Mouse (Mus musculus) ES-Bruce4 (cell line): ENCODE results near the gene Slamf1. TPM values are rescaled to one million over a fixed set of nuclear protein-coding genes. Genes with fewer than 3 reads are reported as not detected.

Source experiments
- H3K27ac ChIP-seq: 2 replicates; pipeline ENCODE4 v1.5.1; 2012; ENCODE audit warnings: low read length, inconsistent platforms; ENCODE audit not compliant: insufficient read depth
- H3K27me3 ChIP-seq: 2 replicates; pipeline ENCODE4 v1.6.1; 2012; ENCODE audit warnings: mild to moderate bottlenecking, low read length, inconsistent platforms; ENCODE audit not compliant: control insufficient read depth, poor library complexity, insufficient read depth, severe bottlenecking
- H3K36me3 ChIP-seq: 2 replicates; pipeline ENCODE4 v1.6.1; 2012; ENCODE audit warnings: inconsistent platforms, mild to moderate bottlenecking, low read length, moderate library complexity; ENCODE audit not compliant: control insufficient read depth, poor library complexity, insufficient read depth, severe bottlenecking
- H3K4me1 ChIP-seq: one replicate; pipeline ENCODE4 v1.8.1; 2011; ENCODE audit warnings: low read length; ENCODE audit not compliant: control insufficient read depth, insufficient read depth
- H3K4me3 ChIP-seq: 2 replicates; pipeline ENCODE4 v1.5.1; 2011; ENCODE audit warnings: low read depth, mild to moderate bottlenecking, low read length
- H3K9ac ChIP-seq: 2 replicates; pipeline ENCODE4 v1.6.1; 2012; ENCODE audit warnings: low read depth, mild to moderate bottlenecking, inconsistent platforms; ENCODE audit not compliant: poor library complexity, severe bottlenecking
- H3K9me3 ChIP-seq: replicated peaks from 2 replicates; pipeline ENCODE4 v1.6.1; 2012; ENCODE audit warnings: mild to moderate bottlenecking, low read length, inconsistent platforms; ENCODE audit not compliant: control insufficient read depth, poor library complexity, insufficient read depth, severe bottlenecking
- CTCF ChIP-seq: IDR thresholded peaks from one replicate; pipeline ENCODE4 v1.8.1; 2011; ENCODE audit warnings: low read depth, low read length
- EP300 ChIP-seq: IDR thresholded peaks from 2 replicates; pipeline ENCODE4 v1.6.1; 2011; ENCODE audit warnings: low read depth, low read length; ENCODE audit not compliant: insufficient read depth
- POLR2A ChIP-seq: IDR thresholded peaks from one replicate; pipeline ENCODE4 v1.8.1; 2011; ENCODE audit warnings: low read length; ENCODE audit not compliant: insufficient read depth
- polyA plus RNA-seq: library from polyadenylated mRNA; stranded (reverse); fragments of >200 nt; gene quantifications from 2 replicates; pipeline ENCODE4 v1.2.4, GENCODE M21; 2011; ENCODE audit warnings: low read depth; ENCODE audit not compliant: missing spikeins, insufficient read depth, insufficient read length

The Slamf1 gene
- polyA plus RNA-seq, 1 experiment: not detected

DNA sequence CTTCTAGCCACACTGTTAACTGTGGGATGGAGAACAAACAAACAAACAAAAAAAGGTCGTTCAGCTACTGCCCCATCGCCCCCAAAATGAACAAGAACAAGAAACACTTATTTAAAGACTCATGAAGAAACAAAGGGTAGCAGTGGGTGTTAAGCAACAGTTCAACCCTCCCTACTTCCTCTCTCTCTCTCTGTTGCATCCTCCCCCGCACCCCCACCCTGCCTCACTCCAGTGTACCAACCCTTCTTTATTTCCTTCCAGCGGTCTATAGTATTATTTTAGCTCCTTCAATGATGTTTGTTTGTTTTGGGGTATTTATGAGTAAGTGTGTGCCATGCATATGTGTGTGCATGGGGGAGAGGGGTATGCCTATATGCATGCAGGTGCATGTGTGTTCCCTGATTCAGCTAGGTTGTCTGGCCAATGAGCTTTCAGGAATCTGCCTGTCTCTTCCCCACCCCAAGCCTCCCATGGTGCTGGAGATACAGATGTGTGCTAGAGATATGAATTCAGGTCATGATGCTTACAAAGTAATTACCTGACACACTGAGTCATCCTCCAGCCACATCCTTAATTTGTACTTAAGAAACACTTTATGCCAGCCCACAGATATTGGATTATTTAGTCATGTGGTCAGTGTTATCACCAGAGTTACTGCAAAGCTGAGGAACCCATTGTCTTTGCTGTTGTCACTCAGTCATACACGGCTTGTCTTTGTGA, 78.3 kb downstream of the Slamf1 start:
- Histone ChIP-seq H3K4me1 (no peaks in the 10 kb centered on the region), H3K27me3 (no peaks in the 10 kb centered on the region), H3K9ac (no peak overlapping the region), H3K9me3 (no peaks in the 10 kb centered on the region), H3K36me3 (no peaks in the 10 kb centered on the region), H3K27ac (no peak overlapping the region), H3K4me3 (no peak overlapping the region)
- TF ChIP-seq CTCF: no peak
- TF ChIP-seq POLR2A: no peak
- no peak for TF ChIP-seq EP300

DNA sequence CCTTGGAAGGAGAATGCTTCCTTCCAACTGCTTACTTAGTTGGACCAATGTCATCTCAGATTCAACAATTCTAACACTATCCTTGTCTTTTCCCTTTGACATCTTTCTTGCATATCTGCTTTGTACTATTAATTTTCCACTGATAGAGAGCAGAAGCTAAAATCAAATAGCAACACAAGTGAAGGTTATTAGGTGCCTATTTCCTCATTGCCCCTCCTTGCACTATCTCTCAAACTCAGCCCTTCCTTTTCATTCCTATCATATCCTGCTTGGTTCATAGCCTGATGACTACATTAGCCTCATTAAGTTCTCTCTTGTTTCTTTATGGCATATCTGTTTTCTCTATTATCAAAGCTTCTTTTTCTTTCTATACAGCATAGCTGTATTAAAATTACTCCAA, 81.3 kb downstream of the Slamf1 start:
- H3K4me1 ChIP-seq: no peaks in the 10 kb centered on the region
- no peak overlapping the region for H3K9ac ChIP-seq
- H3K36me3 ChIP-seq: no peaks in the 10 kb centered on the region
- H3K9me3 ChIP-seq: no peaks in the 10 kb centered on the region
- H3K4me3 ChIP-seq: no peak overlapping the region
- H3K27me3 ChIP-seq: no peaks in the 10 kb centered on the region
- TF ChIP-seq CTCF: no peak
- TF ChIP-seq EP300: no peak
- no peak for TF ChIP-seq POLR2A
- no peak overlapping the region for H3K27ac ChIP-seq

DNA sequence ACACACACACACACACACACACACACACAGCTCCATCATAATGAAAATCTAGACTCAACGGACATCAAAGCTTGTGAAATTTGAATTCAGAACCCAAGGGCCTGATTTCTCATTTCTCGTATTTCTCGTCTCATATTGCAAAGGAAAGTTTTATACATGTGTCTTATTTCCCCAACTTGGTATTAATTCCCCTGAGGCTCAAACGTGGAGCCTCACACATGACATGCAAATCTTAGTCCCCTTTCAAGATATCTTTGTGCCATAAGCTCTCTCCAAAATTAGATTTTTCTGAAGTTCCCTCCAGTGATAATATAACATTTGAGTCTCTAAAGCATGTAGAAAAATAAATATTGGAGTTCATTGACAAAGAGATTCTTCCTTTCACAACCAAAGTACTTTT, 81.8 kb downstream of the Slamf1 start:
- H3K4me1 ChIP-seq: no peaks in the 10 kb centered on the region
- no peak overlapping the region for H3K9ac ChIP-seq
- no peak overlapping the region for H3K4me3 ChIP-seq
- TF ChIP-seq EP300: no peak
- no peak for TF ChIP-seq CTCF
- TF ChIP-seq POLR2A: no peak
- H3K36me3 ChIP-seq: no peaks in the 10 kb centered on the region
- H3K9me3 ChIP-seq: no peaks in the 10 kb centered on the region
- H3K27ac ChIP-seq: no peak overlapping the region
- H3K27me3 ChIP-seq: no peaks in the 10 kb centered on the region

DNA sequence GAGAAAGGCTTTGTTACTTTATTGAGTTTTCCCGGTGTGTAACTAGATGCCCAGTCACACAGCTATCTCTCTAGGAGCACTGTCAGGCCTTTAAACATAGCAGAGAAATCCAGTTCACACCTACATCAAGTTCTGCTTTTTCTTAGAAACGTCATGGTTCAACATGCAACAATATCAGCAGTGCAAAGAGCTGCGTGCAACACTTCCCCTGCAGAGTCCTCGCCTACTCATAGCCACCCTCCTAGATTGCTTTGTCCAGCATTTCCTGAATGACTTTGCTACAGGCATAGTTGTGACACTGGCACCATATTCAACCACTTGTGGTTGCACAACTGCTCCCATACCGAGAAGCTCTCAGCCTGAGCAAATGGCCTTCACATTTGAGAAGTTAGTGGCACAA, 82.5 kb downstream of the Slamf1 start:
- H3K27me3 ChIP-seq: no peaks in the 10 kb centered on the region
- H3K4me3 ChIP-seq: no peak overlapping the region
- H3K9ac ChIP-seq: no peak overlapping the region
- H3K9me3 ChIP-seq: no peaks in the 10 kb centered on the region
- H3K36me3 ChIP-seq: no peaks in the 10 kb centered on the region
- H3K4me1 ChIP-seq: no peaks in the 10 kb centered on the region
- TF ChIP-seq EP300 (no peak), CTCF (no peak), POLR2A (no peak)
- no peak overlapping the region for H3K27ac ChIP-seq

Other genes with a start within 250 kb of the Slamf1 start
- not detected in 2 replicates for gene Itln1, start 231.8 kb upstream of the Slamf1 start, polyA plus RNA-seq
- not detected in 2 replicates for gene Cd244a, start 207.9 kb upstream of the Slamf1 start, polyA plus RNA-seq
- not detected in 2 replicates for gene Ly9, start 159.7 kb upstream of the Slamf1 start, polyA plus RNA-seq
- gene Slamf7, start 114.1 kb upstream of the Slamf1 start, polyA plus RNA-seq: not detected in 2 replicates
- not detected in 2 replicates for gene Cd48, start 85.1 kb upstream of the Slamf1 start, polyA plus RNA-seq
- not detected in 2 replicates for gene Cd84, start 72.6 kb downstream of the Slamf1 start, polyA plus RNA-seq
- gene Gm10521, start 128.5 kb downstream of the Slamf1 start, polyA plus RNA-seq: not detected in 2 replicates
- not detected in 2 replicates for gene Slamf6, start 150.4 kb downstream of the Slamf1 start, polyA plus RNA-seq